Mouse (Mus musculus): ENCODE data around the gene Eps15.

DNA sequence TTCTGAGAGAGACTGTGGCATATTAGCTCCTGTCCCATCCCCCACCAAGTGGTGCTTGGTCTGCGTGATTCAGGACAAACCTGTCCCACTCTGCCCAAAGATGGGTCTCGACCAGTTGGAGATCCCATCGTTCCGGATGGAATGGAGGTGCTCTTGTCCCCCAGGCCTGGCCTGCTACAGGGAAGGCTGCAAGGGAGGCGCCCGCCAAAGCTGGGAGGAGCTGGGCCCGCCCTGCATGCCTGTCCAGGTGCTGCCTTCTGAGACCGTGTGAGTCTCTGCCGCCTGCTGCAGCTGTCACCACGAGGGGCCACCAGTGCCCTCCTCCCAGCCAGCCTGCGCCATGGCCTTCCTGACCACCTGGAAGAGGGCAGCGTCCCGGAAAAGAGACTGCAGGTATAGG is 113.8 kb downstream of the Eps15 start:
- TF ChIP-seq CTCF (IDR thresholded peaks at IDR 0.05; ENCODE audit: low read depth, low read length) (no peak), POLR2A (IDR thresholded peaks at IDR 0.05; ENCODE audit: extremely low read depth, insufficient read depth, low read length) (no peak)
